Mouse (Mus musculus): ENCODE data around the gene Hhipl1. TPM values are rescaled to one million over a fixed set of nuclear protein-coding genes. Genes with fewer than 3 reads are reported as not detected.
A peak's percentile ranks its signal among the peaks of the same experiment; 100 is the strongest.

Hhipl1 gene
- polyA plus RNA-seq, 1 experiment, result 1.0 TPM

GRCm38 (mm10) chr12:108307553-108307952 is 1.5 kb downstream of the Hhipl1 start:
- no peaks in the 10 kb centered on the region for H3K36me3 ChIP-seq (ENCODE audit: control insufficient read depth, insufficient read depth, low read length)
- H3K27me3 ChIP-seq (ENCODE audit: control insufficient read depth, insufficient read depth, low read length), result no peaks in the 10 kb centered on the region
- no peak overlapping the region for H3K4me3 ChIP-seq (ENCODE audit: control insufficient read depth, low read depth, low read length)
- H3K27ac ChIP-seq (ENCODE audit: control insufficient read depth, insufficient read depth, low read depth, low read length), result no peak overlapping the region
- TF ChIP-seq CTCF (IDR thresholded peaks at IDR 0.05; ENCODE audit: control insufficient read depth, insufficient read depth, insufficient replicate concordance, low read depth, low read length) (peak; percentile 56; the same call in 1 of the 2 replicates), POLR2A (IDR thresholded peaks at IDR 0.05; ENCODE audit: control insufficient read depth, low read depth, low read length) (no peak)
- H3K4me1 ChIP-seq (ENCODE audit: control insufficient read depth, insufficient read depth, low read length), result peaks cover 9% of the 10 kb centered on the region

DNA sequence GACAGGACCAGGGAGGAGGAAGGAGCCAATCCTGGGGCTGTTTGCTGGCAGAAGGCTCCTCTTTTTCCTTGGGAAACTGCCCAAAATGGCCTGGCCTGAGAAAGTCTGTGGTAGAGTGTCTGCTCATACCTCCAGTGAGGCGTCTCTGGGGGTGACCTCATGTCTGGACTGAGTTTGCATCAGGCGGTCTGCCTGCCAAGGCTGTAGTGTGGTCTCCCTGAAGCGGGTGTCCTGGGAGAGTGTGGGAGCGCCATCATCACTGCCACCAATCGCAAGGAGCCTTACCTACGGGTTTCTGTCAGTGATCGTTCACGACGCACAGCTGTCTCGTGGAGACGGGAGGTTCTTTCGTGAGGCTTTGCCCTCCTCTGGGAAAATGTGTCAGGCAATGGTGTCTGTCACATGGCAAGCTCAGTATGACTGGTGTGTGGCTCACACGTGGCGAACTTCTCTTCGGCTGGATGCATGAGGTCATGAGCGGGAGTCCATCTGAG is 2.3 kb downstream of the Hhipl1 start:
- TF ChIP-seq CTCF (IDR thresholded peaks at IDR 0.05; ENCODE audit: control insufficient read depth, insufficient read depth, insufficient replicate concordance, low read depth, low read length) (no peak), POLR2A (IDR thresholded peaks at IDR 0.05; ENCODE audit: control insufficient read depth, low read depth, low read length) (no peak)
- no peaks in the 10 kb centered on the region for H3K36me3 ChIP-seq (ENCODE audit: control insufficient read depth, insufficient read depth, low read length)
- H3K27me3 ChIP-seq (ENCODE audit: control insufficient read depth, insufficient read depth, low read length), result no peaks in the 10 kb centered on the region
- H3K4me1 ChIP-seq (ENCODE audit: control insufficient read depth, insufficient read depth, low read length), result peaks cover 9% of the 10 kb centered on the region
- no peak overlapping the region for H3K27ac ChIP-seq (ENCODE audit: control insufficient read depth, insufficient read depth, low read depth, low read length)
- no peak overlapping the region for H3K4me3 ChIP-seq (ENCODE audit: control insufficient read depth, low read depth, low read length)

DNA sequence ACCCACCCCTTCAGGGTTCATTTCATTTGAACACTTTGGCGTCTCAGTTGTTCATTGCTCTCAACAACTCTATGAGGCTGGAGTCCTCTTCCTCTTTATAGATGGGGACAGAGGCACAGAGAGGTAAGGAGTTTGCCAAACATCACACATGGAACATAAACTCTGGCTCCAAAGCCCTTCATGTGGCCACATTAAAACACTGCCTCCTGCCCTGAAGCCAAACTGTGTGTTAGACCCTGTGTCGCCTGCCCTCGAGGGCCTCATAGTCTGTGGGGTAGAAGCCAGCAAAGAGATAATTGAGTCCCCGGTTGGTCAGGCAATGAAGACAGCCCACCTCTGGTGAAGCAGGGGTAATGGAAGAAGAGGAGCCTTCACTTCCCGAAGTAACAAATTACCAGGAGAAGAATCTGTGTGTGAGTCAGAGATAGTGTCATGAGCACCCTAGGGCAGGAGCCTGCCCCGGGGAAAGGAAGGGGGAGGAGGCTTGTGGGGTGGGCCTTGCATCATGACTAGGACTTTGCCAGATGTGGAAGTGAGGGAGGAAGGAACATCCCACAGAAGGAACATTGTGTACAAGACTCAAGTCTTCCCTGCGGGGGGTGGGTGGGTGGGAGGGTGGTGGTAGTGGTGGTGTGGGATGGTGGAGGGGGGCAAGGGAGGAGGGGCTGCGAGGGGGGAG is 3.2 kb downstream of the Hhipl1 start:
- no peaks in the 10 kb centered on the region for H3K36me3 ChIP-seq (ENCODE audit: control insufficient read depth, insufficient read depth, low read length)
- H3K4me3 ChIP-seq (ENCODE audit: control insufficient read depth, low read depth, low read length), result no peak overlapping the region
- no peaks in the 10 kb centered on the region for H3K27me3 ChIP-seq (ENCODE audit: control insufficient read depth, insufficient read depth, low read length)
- no peak for TF ChIP-seq CTCF (IDR thresholded peaks at IDR 0.05; ENCODE audit: control insufficient read depth, insufficient read depth, insufficient replicate concordance, low read depth, low read length)
- no peak for TF ChIP-seq POLR2A (IDR thresholded peaks at IDR 0.05; ENCODE audit: control insufficient read depth, low read depth, low read length)
- peaks cover 9% of the 10 kb centered on the region for H3K4me1 ChIP-seq (ENCODE audit: control insufficient read depth, insufficient read depth, low read length)
- H3K27ac ChIP-seq (ENCODE audit: control insufficient read depth, insufficient read depth, low read depth, low read length), result no peak overlapping the region

DNA sequence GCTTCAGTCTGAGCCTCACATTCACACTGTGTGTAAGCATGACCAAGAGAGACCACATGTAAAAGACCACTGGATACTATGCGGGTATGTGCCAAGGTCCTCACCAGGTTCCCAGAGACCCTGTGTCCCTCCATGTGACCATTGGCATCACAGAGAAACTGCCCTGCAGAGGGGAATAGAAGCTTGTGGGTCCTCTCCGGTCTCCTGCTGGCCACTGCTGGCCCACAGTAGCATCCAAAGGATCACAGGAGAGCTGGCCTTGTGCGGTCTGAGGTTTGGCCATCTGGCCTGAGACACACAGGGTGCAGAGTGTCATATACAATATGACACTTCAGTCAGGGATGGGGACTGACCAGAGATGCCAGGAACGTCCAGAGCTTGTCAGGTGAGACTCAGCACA is 4.0 kb downstream of the Hhipl1 start:
- Histone ChIP-seq H3K27ac (ENCODE audit: control insufficient read depth, insufficient read depth, low read depth, low read length) (no peak overlapping the region), H3K4me1 (ENCODE audit: control insufficient read depth, insufficient read depth, low read length) (peaks cover 9% of the 10 kb centered on the region), H3K27me3 (ENCODE audit: control insufficient read depth, insufficient read depth, low read length) (no peaks in the 10 kb centered on the region), H3K4me3 (ENCODE audit: control insufficient read depth, low read depth, low read length) (no peak overlapping the region), H3K36me3 (ENCODE audit: control insufficient read depth, insufficient read depth, low read length) (no peaks in the 10 kb centered on the region)
- TF ChIP-seq CTCF (IDR thresholded peaks at IDR 0.05; ENCODE audit: control insufficient read depth, insufficient read depth, insufficient replicate concordance, low read depth, low read length) (no peak), POLR2A (IDR thresholded peaks at IDR 0.05; ENCODE audit: control insufficient read depth, low read depth, low read length) (no peak)

- Histone ChIP-seq H3K27me3 (ENCODE audit: control insufficient read depth, insufficient read depth, low read length) (no peaks in the 10 kb centered on the region), H3K4me3 (ENCODE audit: control insufficient read depth, low read depth, low read length) (no peak overlapping the region), H3K27ac (ENCODE audit: control insufficient read depth, insufficient read depth, low read depth, low read length) (no peak overlapping the region), H3K4me1 (ENCODE audit: control insufficient read depth, insufficient read depth, low read length) (peaks cover 9% of the 10 kb centered on the region), H3K36me3 (ENCODE audit: control insufficient read depth, insufficient read depth, low read length) (no peaks in the 10 kb centered on the region)
- TF ChIP-seq POLR2A (IDR thresholded peaks at IDR 0.05; ENCODE audit: control insufficient read depth, low read depth, low read length) (no peak), CTCF (IDR thresholded peaks at IDR 0.05; ENCODE audit: control insufficient read depth, insufficient read depth, insufficient replicate concordance, low read depth, low read length) (no peak)
Observed at GRCm38 (mm10) chr12:108310456-108311027, 4.5 kb downstream of the Hhipl1 start.

- no peak for TF ChIP-seq POLR2A (IDR thresholded peaks at IDR 0.05; ENCODE audit: control insufficient read depth, low read depth, low read length)
- TF ChIP-seq CTCF (IDR thresholded peaks at IDR 0.05; ENCODE audit: control insufficient read depth, insufficient read depth, insufficient replicate concordance, low read depth, low read length), result no peak
- H3K4me3 ChIP-seq (ENCODE audit: control insufficient read depth, low read depth, low read length), result no peak overlapping the region
- no peaks in the 10 kb centered on the region for H3K4me1 ChIP-seq (ENCODE audit: control insufficient read depth, insufficient read depth, low read length)
- H3K36me3 ChIP-seq (ENCODE audit: control insufficient read depth, insufficient read depth, low read length), result no peaks in the 10 kb centered on the region
- H3K27ac ChIP-seq (ENCODE audit: control insufficient read depth, insufficient read depth, low read depth, low read length), result no peak overlapping the region
- H3K27me3 ChIP-seq (ENCODE audit: control insufficient read depth, insufficient read depth, low read length), result no peaks in the 10 kb centered on the region
Observed at GRCm38 (mm10) chr12:108311741-108312290, 5.7 kb downstream of the Hhipl1 start.

DNA sequence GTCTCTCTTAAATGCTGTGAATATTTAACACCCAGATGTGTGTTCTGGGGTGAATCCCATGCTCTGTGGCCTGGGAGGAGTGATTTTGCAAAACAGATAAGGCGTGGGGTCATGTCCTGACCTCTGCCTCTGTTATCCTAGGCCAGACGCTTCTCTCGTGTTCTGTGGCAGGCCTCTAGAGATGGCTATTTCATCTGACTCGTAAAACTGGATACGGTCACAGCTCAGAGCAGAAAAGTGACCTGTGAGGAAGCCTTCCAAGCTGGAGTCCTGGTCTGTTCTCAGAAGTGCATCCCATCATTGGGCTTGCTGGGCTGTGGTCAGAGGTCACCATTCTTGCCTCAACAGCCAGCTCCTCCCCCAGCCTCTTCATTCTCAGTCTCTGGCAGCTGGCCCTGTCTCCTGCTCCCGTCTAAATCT is 6.4 kb downstream of the Hhipl1 start:
- no peaks in the 10 kb centered on the region for H3K27me3 ChIP-seq (ENCODE audit: control insufficient read depth, insufficient read depth, low read length)
- no peaks in the 10 kb centered on the region for H3K36me3 ChIP-seq (ENCODE audit: control insufficient read depth, insufficient read depth, low read length)
- H3K27ac ChIP-seq (ENCODE audit: control insufficient read depth, insufficient read depth, low read depth, low read length), result no peak overlapping the region
- no peak overlapping the region for H3K4me3 ChIP-seq (ENCODE audit: control insufficient read depth, low read depth, low read length)
- no peaks in the 10 kb centered on the region for H3K4me1 ChIP-seq (ENCODE audit: control insufficient read depth, insufficient read depth, low read length)
- TF ChIP-seq POLR2A (IDR thresholded peaks at IDR 0.05; ENCODE audit: control insufficient read depth, low read depth, low read length), result no peak
- TF ChIP-seq CTCF (IDR thresholded peaks at IDR 0.05; ENCODE audit: control insufficient read depth, insufficient read depth, insufficient replicate concordance, low read depth, low read length), result no peak
